Mouse (Mus musculus) MEL-GATA-1-ER (cell line): Measurements from ENCODE around the gene Mcm2.

ENCODE experiments used
- DNase-seq: peaks from one replicate; pipeline ENCODE4 v3.0.0-alpha.2; 2012; ENCODE audit warnings: low read depth; ENCODE audit errors: extremely low read depth

The Mcm2 gene

GRCm38 (mm10) chr6:88898534-88899048 is at the start of gene Mcm2:
Gene Mcm2, minus strand, starts transcription at chr6:88898780.
- peak; percentile 81 for DNase-seq

- no peak for DNase-seq
Measured at GRCm38 (mm10) chr6:88947771-88948170, 49.2 kb upstream of the Mcm2 start.

GRCm38 (mm10) chr6:88946442-88946841 is 47.9 kb upstream of the Mcm2 start:
- DNase-seq, result no peak

GRCm38 (mm10) chr6:88943666-88944065 is 45.1 kb upstream of the Mcm2 start:
- no peak for DNase-seq

GRCm38 (mm10) chr6:88942595-88942994 is 44.0 kb upstream of the Mcm2 start:
- no peak for DNase-seq

GRCm38 (mm10) chr6:88941628-88942027 is 43.0 kb upstream of the Mcm2 start:
- DNase-seq, result no peak

GRCm38 (mm10) chr6:88940090-88940916 is 41.7 kb upstream of the Mcm2 start:
- DNase-seq, result no peak

GRCm38 (mm10) chr6:88939281-88940089 is 40.9 kb upstream of the Mcm2 start:
- no peak for DNase-seq

GRCm38 (mm10) chr6:88938664-88939055 is 40.1 kb upstream of the Mcm2 start:
- no peak for DNase-seq

- no peak for DNase-seq
Measured at GRCm38 (mm10) chr6:88937971-88938663, 39.5 kb upstream of the Mcm2 start.

GRCm38 (mm10) chr6:88937214-88937549 is 38.6 kb upstream of the Mcm2 start:
- DNase-seq, result no peak

- no peak for DNase-seq
Measured at GRCm38 (mm10) chr6:88936342-88937213, 38.0 kb upstream of the Mcm2 start.

GRCm38 (mm10) chr6:88935735-88936276 is 37.2 kb upstream of the Mcm2 start:
- no peak for DNase-seq

- no peak for DNase-seq
Measured at GRCm38 (mm10) chr6:88934816-88935215, 36.2 kb upstream of the Mcm2 start.

- no peak for DNase-seq
Measured at GRCm38 (mm10) chr6:88934132-88934531, 35.6 kb upstream of the Mcm2 start.

GRCm38 (mm10) chr6:88931449-88931848 is 32.9 kb upstream of the Mcm2 start:
- no peak for DNase-seq

GRCm38 (mm10) chr6:88930049-88930448 is 31.5 kb upstream of the Mcm2 start:
- no peak for DNase-seq

GRCm38 (mm10) chr6:88929451-88929850 is 30.9 kb upstream of the Mcm2 start:
- DNase-seq, result no peak

- no peak for DNase-seq
Measured at GRCm38 (mm10) chr6:88928576-88928975, 30.0 kb upstream of the Mcm2 start.

GRCm38 (mm10) chr6:88928026-88928425 is 29.4 kb upstream of the Mcm2 start:
- DNase-seq, result no peak

GRCm38 (mm10) chr6:88927595-88927994 is 29.0 kb upstream of the Mcm2 start:
- no peak for DNase-seq
